Mouse (Mus musculus) embryonic facial prominence, embryonic 14.5 days (tissue): Measurements from ENCODE around the gene Gm11492. TPM values are rescaled to one million over a fixed set of nuclear protein-coding genes. Genes with fewer than 3 reads are reported as not detected.

ENCODE experiments used
- ATAC-seq: fragments of 200-750 bp; cut with Nextera tagmentation; 2 replicates; pipeline ENCODE4 v1.8.0; 2017; ENCODE audit warnings: low read depth, moderate number of reproducible peaks, moderate TSS enrichment
- DNase-seq: peaks from one replicate; pipeline ENCODE4 v3.0.0-alpha.2; 2015; ENCODE audit warnings: low spot score
- H3K27ac ChIP-seq: fragments of 300-500 bp; sonication (generic); replicated peaks from 2 replicates; pipeline ENCODE4 v1.5.1; 2014; ENCODE audit warnings: low read depth, mild to moderate bottlenecking, low read length, moderate library complexity
- H3K27me3 ChIP-seq: fragments of 300-500 bp; sonication (generic); replicated peaks from 2 replicates; pipeline ENCODE4 v1.6.1; 2014; ENCODE audit warnings: low read length; ENCODE audit not compliant: control insufficient read depth, insufficient read depth
- H3K36me3 ChIP-seq: fragments of 300-500 bp; sonication (generic); 2 replicates; pipeline ENCODE4 v1.6.1; 2014; ENCODE audit warnings: low read length, mixed read lengths; ENCODE audit not compliant: control insufficient read depth, insufficient read depth
- H3K4me1 ChIP-seq: fragments of 300-500 bp; sonication (generic); 2 replicates; pipeline ENCODE4 v1.6.1; 2014; ENCODE audit warnings: antibody characterized with exemption, low read length; ENCODE audit not compliant: control insufficient read depth, insufficient read depth
- H3K4me2 ChIP-seq: fragments of 300-500 bp; sonication (generic); 2 replicates; pipeline ENCODE4 v1.6.1; 2014; ENCODE audit warnings: low read depth, mild to moderate bottlenecking, low read length, moderate library complexity, mixed read lengths
- H3K4me3 ChIP-seq: fragments of 300-500 bp; sonication (generic); 2 replicates; pipeline ENCODE4 v1.5.1; 2014; ENCODE audit warnings: low read depth, mild to moderate bottlenecking, low read length
- H3K9ac ChIP-seq: fragments of 300-500 bp; sonication (generic); 2 replicates; pipeline ENCODE4 v1.6.1; 2014; ENCODE audit warnings: low read depth, mild to moderate bottlenecking, low read length, moderate library complexity, mixed read lengths
- H3K9me3 ChIP-seq: fragments of 300-500 bp; sonication (generic); 2 replicates; pipeline ENCODE4 v1.6.1; 2016; ENCODE audit warnings: low read length; ENCODE audit not compliant: control insufficient read depth
- WGBS: fragments of 180-500 bp; shearing (Covaris S2); extraction: QIAGEN DNeasy Blood & Tissue Kit; methylation state at CpG from one replicate; pipeline ENCODE4 v1.1.7; 2014; 5-methylcytosine and 5-hydroxymethylcytosine counted together
- polyA plus RNA-seq: library from polyadenylated mRNA; unstranded; fragments of >200 nt; fragmentation: Nextera tagmentation; extraction: Ambion mirVana; gene quantifications from 2 replicates; pipeline ENCODE4 v1.2.1, GENCODE M21; 2014

Gm11492 gene
- polyA plus RNA-seq, 1 experiment from 2014 or later, result not detected

DNA sequence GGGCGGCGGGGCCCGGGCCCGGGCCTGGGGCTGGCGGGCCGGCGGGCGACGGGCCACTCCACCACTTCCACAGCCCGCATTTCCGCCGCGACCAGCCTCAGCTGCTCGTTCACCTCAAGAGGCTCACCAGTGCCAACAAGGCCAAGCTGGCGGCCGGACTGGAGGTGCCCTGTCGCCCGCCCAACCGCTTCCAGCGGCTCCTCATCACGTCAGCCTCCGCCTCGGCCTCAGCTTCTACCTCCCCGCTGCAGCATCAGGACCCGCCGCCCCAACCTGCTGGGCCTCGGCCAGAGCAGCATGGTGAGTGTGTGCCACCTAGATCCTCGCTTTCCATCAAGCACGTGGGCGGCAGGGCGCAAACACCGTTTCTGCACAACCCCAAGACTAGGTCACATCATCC is 51.2 kb downstream of the Gm11492 start:
- WGBS, result 95% methylated on average over 29 of the region's 32 CpGs
- H3K4me2 ChIP-seq, result no peak overlapping the region
- H3K27ac ChIP-seq, result no peak overlapping the region
- no peak overlapping the region for H3K4me3 ChIP-seq
- H3K36me3 ChIP-seq, result peaks cover 57% of the 10 kb centered on the region
- DNase-seq (no peak), ATAC-seq (no peak)
- H3K9ac ChIP-seq, result no peak overlapping the region
- no peaks in the 10 kb centered on the region for H3K27me3 ChIP-seq
- H3K4me1 ChIP-seq, result no peaks in the 10 kb centered on the region
- no peaks in the 10 kb centered on the region for H3K9me3 ChIP-seq

Other genes starting within 250 kb of the Gm11492 start
- gene Ppm1e, start 207.6 kb upstream of the Gm11492 start, polyA plus RNA-seq, result 4.2 and 6.6 TPM in 2 replicates
- gene Rad51c, start 161.7 kb upstream of the Gm11492 start, polyA plus RNA-seq, result 5.2 and 7.2 TPM in 2 replicates
- 4.8 and 5.6 TPM in 2 replicates for gene Tex14, start 161.6 kb upstream of the Gm11492 start, polyA plus RNA-seq
- 40.1 and 42.2 TPM in 2 replicates for gene Sept4, start 2.2 kb downstream of the Gm11492 start, polyA plus RNA-seq
- 33.2 and 34.3 TPM in 2 replicates for gene Mtmr4, start 25.5 kb downstream of the Gm11492 start, polyA plus RNA-seq
- gene Hsf5, start 50.5 kb downstream of the Gm11492 start, polyA plus RNA-seq, result 0.17 and 0.25 TPM in 2 replicates
- gene Rnf43, start 96.1 kb downstream of the Gm11492 start, polyA plus RNA-seq, result 5.3 and 6.2 TPM in 2 replicates
- 146 and 153 TPM in 2 replicates for gene Supt4a, start 170.9 kb downstream of the Gm11492 start, polyA plus RNA-seq
- 1.9 and 2.2 TPM in 2 replicates for gene Tspoap1, start 193.9 kb downstream of the Gm11492 start, polyA plus RNA-seq
- 0.77 and 2.7 TPM in 2 replicates for gene Mpo, start 226.9 kb downstream of the Gm11492 start, polyA plus RNA-seq